Mouse (Mus musculus) bone marrow, adult 2 months (tissue): ENCODE data around the gene Opn4.

Experiments
- CTCF ChIP-seq: fragments of 200-500 bp; IDR thresholded peaks from 2 replicates; pipeline ENCODE4 v1.5.1; 2011; ENCODE audit warnings: low read length, control low read depth; ENCODE audit not compliant: control insufficient read depth, insufficient read depth
- POLR2A ChIP-seq: fragments of 200-500 bp; IDR thresholded peaks from 2 replicates; pipeline ENCODE4 v1.6.1; 2011; ENCODE audit warnings: low read depth, mild to moderate bottlenecking, control low read depth, low read length, borderline replicate concordance; ENCODE audit not compliant: control insufficient read depth

GRCm38 (mm10) chr14:34613523-34613922 lies 13.6 kb upstream of the Opn4 start:
- TF ChIP-seq CTCF (no peak), POLR2A (no peak)
